Mouse (Mus musculus) monocyte, adult 2 months (primary cell): ENCODE results near the gene Olfr186.
"Not testable (repeated sequence)": the region's sequence is repeated elsewhere in the genome, so short reads cannot be mapped to it uniquely, and the experiment has no call there.

ENCODE experiments used
- DNase-seq, 2 experiments: peaks; one replicate each; pipeline ENCODE4 v3.0.0; 2022; ENCODE audit warnings: low spot score in 2 of 2, low read depth in 1 of 2

Olfr186 gene

GRCm38 (mm10) chr16:59030191-59030590, at the start of gene Olfr186:
Olfr186 (minus strand) TSS chr16:59030291.
- no peak for DNase-seq

GRCm38 (mm10) chr16:59077905-59078304, 47.8 kb upstream of the Olfr186 start, which contains the start of gene Olfr190:
Olfr190 (minus strand) TSS chr16:59078005.
- DNase-seq: no peak

GRCm38 (mm10) chr16:59073520-59073919, 43.4 kb upstream of the Olfr186 start:
- DNase-seq: no peak

GRCm38 (mm10) chr16:59071755-59072154, 41.7 kb upstream of the Olfr186 start:
- no peak for DNase-seq

GRCm38 (mm10) chr16:59062411-59062810, 32.3 kb upstream of the Olfr186 start:
- not testable (repeated sequence) for DNase-seq

- not testable (repeated sequence) for DNase-seq
Observed at GRCm38 (mm10) chr16:59049286-59049685, 19.2 kb upstream of the Olfr186 start.

GRCm38 (mm10) chr16:59048860-59049259, 18.8 kb upstream of the Olfr186 start:
- DNase-seq: no peak

- DNase-seq: no peak
Observed at GRCm38 (mm10) chr16:59047579-59047978, 17.5 kb upstream of the Olfr186 start.

GRCm38 (mm10) chr16:59045835-59046234, 15.7 kb upstream of the Olfr186 start:
- no peak for DNase-seq

GRCm38 (mm10) chr16:59039710-59040109, 9.6 kb upstream of the Olfr186 start, which contains the start of gene Olfr187:
Olfr187 (minus strand) TSS chr16:59039767.
- no peak for DNase-seq

- no peak for DNase-seq
Observed at GRCm38 (mm10) chr16:59013357-59014018, 16.6 kb downstream of the Olfr186 start.

GRCm38 (mm10) chr16:59007146-59007545, 22.9 kb downstream of the Olfr186 start:
- DNase-seq: no peak

GRCm38 (mm10) chr16:58995057-58995456, 35.0 kb downstream of the Olfr186 start, which contains the start of gene Olfr183:
Olfr183 (plus strand) TSS chr16:58995357.
- no peak for DNase-seq
